Mouse (Mus musculus) heart, embryonic 15.5 days (tissue): ENCODE measurements around the gene Plxna4. TPM values are rescaled to one million over a fixed set of nuclear protein-coding genes. Genes with fewer than 3 reads are reported as not detected.

ENCODE experiments used
- ATAC-seq: fragments of 200-750 bp; cut with Nextera tagmentation; replicated peaks from 2 replicates; pipeline ENCODE4 v1.8.0; 2017; ENCODE audit warnings: low read depth, moderate TSS enrichment; ENCODE audit not compliant: insufficient number of reproducible peaks, insufficient read depth, low FRiP score
- H3K27ac ChIP-seq: fragments of 300-500 bp; sonication (generic); 2 replicates; pipeline ENCODE4 v1.5.1; 2015; ENCODE audit warnings: mild to moderate bottlenecking, inconsistent platforms
- H3K27me3 ChIP-seq: fragments of 300-500 bp; sonication (generic); 2 replicates; pipeline ENCODE4 v1.6.1; 2015; ENCODE audit warnings: inconsistent platforms
- H3K36me3 ChIP-seq: fragments of 300-500 bp; sonication (generic); 2 replicates; pipeline ENCODE4 v1.6.1; 2015; ENCODE audit warnings: mild to moderate bottlenecking, inconsistent platforms
- H3K4me1 ChIP-seq: fragments of 300-500 bp; sonication (generic); replicated peaks from 2 replicates; pipeline ENCODE4 v1.6.1; 2015; ENCODE audit warnings: inconsistent platforms
- H3K4me2 ChIP-seq: fragments of 300-500 bp; sonication (generic); 2 replicates; pipeline ENCODE4 v1.6.1; 2015; ENCODE audit warnings: inconsistent platforms, mild to moderate bottlenecking, moderate library complexity
- H3K4me3 ChIP-seq: fragments of 300-500 bp; sonication (generic); 2 replicates; pipeline ENCODE4 v1.5.1; 2015; ENCODE audit warnings: mild to moderate bottlenecking, inconsistent platforms
- H3K9ac ChIP-seq: fragments of 300-500 bp; sonication (generic); 2 replicates; pipeline ENCODE4 v1.6.1; 2015; ENCODE audit warnings: mild to moderate bottlenecking, inconsistent platforms
- H3K9me3 ChIP-seq: fragments of 300-500 bp; sonication (generic); replicated peaks from 2 replicates; pipeline ENCODE4 v1.6.1; 2016; ENCODE audit warnings: inconsistent platforms
- WGBS: fragments of 180-500 bp; shearing (Covaris S2); methylation state at CpG from one replicate; pipeline ENCODE4 v1.1.7; 2015; ENCODE audit warnings: mixed read lengths; 5-methylcytosine and 5-hydroxymethylcytosine counted together
- polyA plus RNA-seq: library from polyadenylated mRNA; unstranded; fragments of >200 nt; fragmentation: Nextera tagmentation; extraction: Ambion mirVana; gene quantifications from 2 replicates; pipeline ENCODE4 v1.2.1, GENCODE M21; 2015

Gene Plxna4
- polyA plus RNA-seq, 1 experiment from 2014 or later = 4.5 TPM

DNA sequence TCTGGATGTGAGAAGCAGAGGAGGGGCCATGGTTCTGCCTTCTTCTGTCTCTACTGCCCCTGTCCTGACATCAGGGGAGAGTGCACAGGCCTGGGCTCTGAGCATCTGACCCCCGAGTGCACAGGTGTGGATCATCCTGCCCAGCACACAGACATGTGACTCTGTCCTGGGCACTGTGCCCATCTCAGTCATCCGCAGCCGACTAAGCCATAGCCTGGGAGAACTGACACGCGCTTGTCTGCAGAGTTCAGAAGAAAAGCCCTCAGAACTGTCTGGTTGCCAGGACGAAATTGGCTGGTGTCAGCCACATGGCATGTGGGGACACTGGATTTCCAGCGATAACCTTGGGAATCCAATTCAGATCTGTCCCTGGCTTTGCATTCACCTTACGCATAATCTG lies 210.8 kb downstream of the Plxna4 start:
- Histone ChIP-seq H3K9me3 (no peaks in the 10 kb centered on the region), H3K4me1 (peaks cover 21% of the 10 kb centered on the region), H3K4me2 (peak overlapping the region; percentile 27), H3K9ac (no peak overlapping the region; the same call in 1 of the 2 replicates), H3K27me3 (no peaks in the 10 kb centered on the region), H3K4me3 (no peak overlapping the region), H3K27ac (peak overlapping the region; percentile 5), H3K36me3 (no peaks in the 10 kb centered on the region)
- 32% methylated on average over 8 of the region's 8 CpGs for WGBS
- peak; percentile 61 for ATAC-seq

DNA sequence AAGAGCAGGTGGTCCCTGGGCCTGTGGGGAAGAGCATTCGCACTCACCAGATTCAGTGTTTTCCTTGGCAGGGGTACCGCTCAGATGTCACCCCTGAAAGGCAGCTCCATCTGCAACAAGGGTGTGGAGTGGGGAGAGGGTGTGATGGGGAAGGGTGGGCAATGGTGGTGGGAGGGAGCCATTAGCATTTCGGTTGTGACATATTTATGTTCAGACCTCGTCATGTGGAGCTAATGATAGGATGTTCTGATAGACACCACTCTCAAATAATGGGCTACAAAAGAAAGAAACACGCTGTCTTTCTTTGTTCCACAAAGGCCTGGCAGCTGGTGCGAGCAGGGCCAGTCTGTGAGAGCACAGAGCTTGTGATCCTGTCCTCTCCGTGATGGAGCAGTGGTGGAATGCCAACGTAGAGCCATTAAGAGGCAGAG lies 214.0 kb downstream of the Plxna4 start:
- no peak overlapping the region for H3K4me2 ChIP-seq
- H3K4me1 ChIP-seq = peaks cover 18% of the 10 kb centered on the region
- H3K4me3 ChIP-seq = no peak overlapping the region
- H3K36me3 ChIP-seq = no peaks in the 10 kb centered on the region
- H3K27me3 ChIP-seq = no peaks in the 10 kb centered on the region
- H3K9me3 ChIP-seq = no peaks in the 10 kb centered on the region
- WGBS = 82% methylated on average over 8 of the region's 8 CpGs
- no peak for ATAC-seq
- H3K27ac ChIP-seq = no peak overlapping the region
- H3K9ac ChIP-seq = no peak overlapping the region

DNA sequence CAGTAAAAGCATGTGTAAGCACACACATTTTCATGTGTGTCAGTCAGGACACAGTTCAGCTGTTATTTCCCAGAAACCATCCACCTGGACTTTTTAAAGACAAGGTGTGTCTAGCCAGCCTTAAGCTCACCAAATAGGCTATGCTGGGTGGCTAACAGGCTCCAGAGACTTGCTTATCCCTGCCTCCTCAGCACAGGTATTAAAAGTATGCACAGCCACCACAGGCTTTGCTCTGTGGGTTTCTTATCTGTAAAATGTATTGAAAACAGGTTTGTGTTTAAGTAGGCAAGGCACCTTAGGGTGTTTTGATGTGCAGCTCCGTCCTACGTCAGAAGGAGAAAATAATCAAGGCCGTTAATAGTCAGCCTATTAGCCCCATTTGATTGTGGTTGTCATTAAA lies 218.9 kb downstream of the Plxna4 start:
- 86% methylated on average over 3 of the region's 3 CpGs for WGBS
- ATAC-seq = no peak
- H3K36me3 ChIP-seq = no peaks in the 10 kb centered on the region
- no peak overlapping the region for H3K27ac ChIP-seq
- no peak overlapping the region for H3K4me3 ChIP-seq
- no peak overlapping the region for H3K4me2 ChIP-seq
- peaks cover 13% of the 10 kb centered on the region for H3K4me1 ChIP-seq
- no peak overlapping the region for H3K9ac ChIP-seq
- H3K27me3 ChIP-seq = no peaks in the 10 kb centered on the region
- H3K9me3 ChIP-seq = no peaks in the 10 kb centered on the region

DNA sequence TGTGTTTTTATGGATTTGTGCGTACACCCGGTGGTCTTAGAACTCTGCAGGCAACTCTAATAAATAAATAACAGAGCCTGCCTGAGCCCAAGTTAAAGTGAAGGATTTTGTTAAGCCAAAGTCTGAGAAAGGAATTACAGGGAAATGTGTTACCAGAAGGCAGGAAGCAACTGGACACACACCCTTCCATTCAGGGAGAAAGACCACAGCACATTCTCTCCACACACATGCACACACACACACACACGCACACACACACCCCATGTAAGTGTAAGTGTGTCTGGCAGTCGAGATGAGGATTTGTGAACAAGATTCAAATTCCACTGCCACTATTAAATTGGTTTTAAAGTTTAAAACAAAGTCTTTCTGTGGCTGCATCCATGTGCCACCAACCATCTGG lies 219.6 kb downstream of the Plxna4 start:
- 73% methylated on average over 4 of the region's 4 CpGs for WGBS

DNA sequence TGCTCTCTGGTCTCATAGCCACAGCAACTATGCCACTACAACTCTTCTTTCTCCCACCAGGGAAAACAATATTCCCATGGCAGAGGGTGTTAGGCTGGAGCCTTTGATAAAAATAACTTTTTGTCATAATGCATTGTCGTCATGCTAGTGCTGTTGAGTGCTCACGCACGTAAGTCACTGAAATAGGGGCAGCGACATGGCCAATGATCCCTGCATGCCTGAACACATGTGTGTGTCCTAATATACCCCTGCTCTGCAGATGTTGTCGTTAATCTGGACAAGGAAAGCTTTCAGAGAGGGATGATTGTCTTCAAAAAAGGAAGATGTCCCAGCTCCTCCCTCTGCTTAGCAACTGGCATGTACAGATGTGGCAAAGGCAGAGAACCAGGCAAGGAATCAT lies 223.1 kb downstream of the Plxna4 start:
- no peak overlapping the region for H3K4me2 ChIP-seq
- H3K9ac ChIP-seq = no peak overlapping the region
- WGBS = 56% methylated on average over 5 of the region's 5 CpGs
- H3K36me3 ChIP-seq = no peaks in the 10 kb centered on the region
- ATAC-seq = no peak
- peaks cover 31% of the 10 kb centered on the region for H3K4me1 ChIP-seq
- no peaks in the 10 kb centered on the region for H3K27me3 ChIP-seq
- no peaks in the 10 kb centered on the region for H3K9me3 ChIP-seq
- no peak overlapping the region for H3K4me3 ChIP-seq
- H3K27ac ChIP-seq = peak overlapping the region; percentile 21; the same call in 1 of the 2 replicates

More for the DNA sequence above, 219.6 kb downstream of the Plxna4 start:
- H3K4me1 ChIP-seq = peaks cover 19% of the 10 kb centered on the region
- no peak overlapping the region for H3K9ac ChIP-seq
- no peaks in the 10 kb centered on the region for H3K36me3 ChIP-seq
- H3K4me2 ChIP-seq = no peak overlapping the region
- ATAC-seq = no peak
- H3K4me3 ChIP-seq = no peak overlapping the region
- no peaks in the 10 kb centered on the region for H3K9me3 ChIP-seq
- H3K27ac ChIP-seq = no peak overlapping the region
- no peaks in the 10 kb centered on the region for H3K27me3 ChIP-seq

DNA sequence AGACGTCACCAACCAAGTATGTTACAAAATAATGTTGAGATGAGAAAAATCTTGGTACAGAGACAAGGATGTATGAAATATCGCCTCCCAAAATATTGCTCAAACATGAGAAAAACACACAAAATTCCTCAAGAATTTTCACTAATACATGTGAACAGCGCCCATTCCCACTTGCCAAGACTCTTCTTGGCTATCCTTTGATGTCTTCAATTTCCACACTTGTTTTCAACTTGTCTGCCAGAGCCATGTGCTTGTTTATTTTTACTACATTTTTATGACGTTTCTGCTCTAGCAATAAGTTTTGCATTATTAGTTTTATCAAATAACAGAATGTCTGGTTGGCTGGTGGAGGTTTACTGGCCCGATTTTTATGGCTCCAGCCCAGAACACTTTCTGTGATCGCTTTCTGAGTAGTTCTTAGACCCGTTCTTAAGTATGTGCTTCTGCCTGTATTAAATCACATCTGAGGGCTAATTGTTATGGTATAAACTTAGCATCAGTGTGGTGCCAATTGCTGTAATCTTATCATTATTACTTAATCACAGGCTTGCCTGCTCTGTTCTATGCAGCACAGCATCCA lies 224.4 kb downstream of the Plxna4 start:
- Histone ChIP-seq H3K9me3 (no peaks in the 10 kb centered on the region), H3K4me1 (peaks cover 38% of the 10 kb centered on the region), H3K36me3 (no peaks in the 10 kb centered on the region), H3K27ac (no peak overlapping the region), H3K9ac (no peak overlapping the region), H3K4me2 (no peak overlapping the region), H3K27me3 (no peaks in the 10 kb centered on the region), H3K4me3 (no peak overlapping the region)
- 64% methylated on average over 7 of the region's 7 CpGs for WGBS
- no peak for ATAC-seq

DNA sequence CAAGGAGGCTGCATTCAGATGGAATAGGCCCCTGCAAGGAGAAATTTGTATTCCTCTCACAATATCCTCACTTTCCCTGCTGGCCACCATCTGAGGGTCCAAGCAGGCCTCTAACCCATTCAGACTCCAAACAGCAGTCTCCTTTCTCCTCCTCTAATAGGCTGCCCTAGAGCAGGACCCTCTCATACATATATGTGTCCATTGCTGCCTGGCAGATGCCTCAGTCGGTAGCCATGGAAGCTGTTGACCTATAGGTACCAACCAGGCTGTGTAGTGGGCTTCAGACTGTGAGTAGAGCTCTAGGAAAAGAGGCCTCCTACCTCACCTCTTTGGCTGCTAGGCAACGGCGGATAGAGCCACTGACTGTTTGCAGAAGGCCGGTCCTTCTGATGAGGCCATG lies 225.6 kb downstream of the Plxna4 start:
- peaks cover 38% of the 10 kb centered on the region for H3K4me1 ChIP-seq
- no peak overlapping the region for H3K27ac ChIP-seq
- no peak overlapping the region for H3K4me2 ChIP-seq
- H3K9me3 ChIP-seq = no peaks in the 10 kb centered on the region
- no peaks in the 10 kb centered on the region for H3K36me3 ChIP-seq
- ATAC-seq = no peak
- no peak overlapping the region for H3K9ac ChIP-seq
- H3K27me3 ChIP-seq = no peaks in the 10 kb centered on the region
- 85% methylated on average over 4 of the region's 4 CpGs for WGBS
- H3K4me3 ChIP-seq = no peak overlapping the region

DNA sequence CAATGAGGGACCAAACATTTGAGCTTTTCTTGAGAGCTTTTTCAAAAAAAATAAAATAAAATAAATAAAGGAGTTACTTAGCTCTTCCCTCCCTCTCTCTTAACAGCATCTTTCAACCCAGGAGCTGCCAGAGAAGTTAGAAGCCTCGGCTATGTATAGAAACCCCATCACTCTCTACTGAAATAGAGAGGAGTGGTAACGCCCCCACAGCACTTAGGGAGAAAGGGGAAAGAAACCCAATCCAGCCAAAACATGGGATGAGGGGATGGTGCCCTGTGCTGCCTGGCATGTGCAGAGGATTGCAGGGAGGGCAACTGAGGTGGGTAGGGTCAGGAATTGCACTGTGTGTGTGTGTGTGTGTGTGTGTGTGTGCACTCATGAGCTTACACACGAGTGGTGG lies 228.3 kb downstream of the Plxna4 start:
- Histone ChIP-seq H3K4me1 (peaks cover 41% of the 10 kb centered on the region), H3K27ac (no peak overlapping the region), H3K9me3 (no peaks in the 10 kb centered on the region), H3K36me3 (no peaks in the 10 kb centered on the region), H3K9ac (no peak overlapping the region), H3K4me2 (no peak overlapping the region), H3K4me3 (no peak overlapping the region), H3K27me3 (no peaks in the 10 kb centered on the region)
- ATAC-seq = no peak
- 48% methylated on average over 3 of the region's 3 CpGs for WGBS

DNA sequence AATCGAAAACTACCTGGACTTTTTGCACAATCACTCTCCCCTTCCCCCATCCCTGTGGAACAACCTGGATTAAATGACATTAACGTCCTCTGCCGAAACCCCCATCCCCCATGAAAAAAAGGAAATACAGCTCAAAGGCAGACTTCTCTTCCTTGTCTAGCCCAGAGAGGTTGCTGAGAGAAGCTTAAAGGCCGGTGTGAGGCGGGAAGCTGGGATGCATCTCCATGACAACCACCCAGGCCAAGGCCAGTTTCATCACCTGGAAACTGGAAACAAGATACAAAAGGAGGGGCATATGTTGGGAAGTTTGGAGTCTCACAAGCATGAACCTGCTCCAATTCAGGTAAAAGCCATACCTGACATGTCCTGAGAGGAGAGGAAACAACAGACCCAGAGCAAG lies 230.5 kb downstream of the Plxna4 start:
- H3K9me3 ChIP-seq = no peaks in the 10 kb centered on the region
- peaks cover 31% of the 10 kb centered on the region for H3K4me1 ChIP-seq
- no peaks in the 10 kb centered on the region for H3K36me3 ChIP-seq
- WGBS = 72% methylated on average over 5 of the region's 5 CpGs
- no peaks in the 10 kb centered on the region for H3K27me3 ChIP-seq
- H3K4me2 ChIP-seq = no peak overlapping the region
- no peak overlapping the region for H3K27ac ChIP-seq
- H3K4me3 ChIP-seq = no peak overlapping the region
- H3K9ac ChIP-seq = no peak overlapping the region
- ATAC-seq = no peak

DNA sequence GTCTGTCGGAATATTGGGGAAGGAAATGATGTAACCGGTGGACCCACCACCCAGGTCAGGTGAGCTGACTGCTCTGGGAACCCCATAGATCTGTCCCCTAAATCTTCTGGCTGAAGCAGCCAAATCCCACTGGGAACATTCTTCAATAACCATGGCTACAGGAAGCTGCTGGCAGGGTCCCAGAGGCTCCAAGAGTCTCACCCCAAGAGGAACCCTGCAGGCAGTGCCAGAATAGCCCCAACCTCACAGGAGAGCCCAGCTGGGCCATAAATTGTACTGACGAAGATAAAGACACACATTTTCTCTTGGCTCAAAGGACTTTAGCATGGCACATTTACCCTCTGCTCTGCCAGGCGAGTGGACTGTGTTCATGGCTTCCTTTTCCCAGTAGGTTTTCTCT lies 232.4 kb downstream of the Plxna4 start:
- Histone ChIP-seq H3K9me3 (no peaks in the 10 kb centered on the region), H3K9ac (no peak overlapping the region), H3K27ac (peak overlapping the region; percentile 39), H3K4me1 (peaks cover 29% of the 10 kb centered on the region), H3K4me2 (no peak overlapping the region), H3K27me3 (no peaks in the 10 kb centered on the region), H3K4me3 (no peak overlapping the region), H3K36me3 (no peaks in the 10 kb centered on the region)
- 72% methylated on average over 4 of the region's 4 CpGs for WGBS
- ATAC-seq = no peak

DNA sequence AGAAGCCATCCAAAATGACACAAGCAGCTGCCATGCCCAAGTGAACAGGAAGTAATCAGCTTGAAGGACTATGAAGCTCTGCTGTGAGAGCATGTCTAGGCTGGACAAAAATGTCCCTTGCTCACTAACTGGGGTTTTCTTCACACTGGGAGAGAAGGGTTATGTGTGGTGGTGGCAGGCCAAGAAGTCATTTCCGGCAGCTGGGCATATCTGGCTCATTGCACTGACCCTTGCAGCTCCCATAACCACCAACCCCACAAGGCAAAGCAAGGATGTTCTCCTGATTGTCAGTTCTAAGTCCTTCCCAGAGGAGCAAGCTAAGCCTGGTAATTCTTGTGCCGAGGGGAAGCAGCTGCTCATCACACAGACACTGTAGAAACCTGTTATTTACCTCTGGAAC lies 239.0 kb downstream of the Plxna4 start:
- H3K9me3 ChIP-seq = no peaks in the 10 kb centered on the region
- 73% methylated on average over 2 of the region's 2 CpGs for WGBS
- H3K27ac ChIP-seq = no peak overlapping the region
- no peak for ATAC-seq
- no peak overlapping the region for H3K9ac ChIP-seq
- H3K36me3 ChIP-seq = no peaks in the 10 kb centered on the region
- no peaks in the 10 kb centered on the region for H3K27me3 ChIP-seq
- H3K4me1 ChIP-seq = peaks cover 26% of the 10 kb centered on the region
- no peak overlapping the region for H3K4me3 ChIP-seq
- no peak overlapping the region for H3K4me2 ChIP-seq

DNA sequence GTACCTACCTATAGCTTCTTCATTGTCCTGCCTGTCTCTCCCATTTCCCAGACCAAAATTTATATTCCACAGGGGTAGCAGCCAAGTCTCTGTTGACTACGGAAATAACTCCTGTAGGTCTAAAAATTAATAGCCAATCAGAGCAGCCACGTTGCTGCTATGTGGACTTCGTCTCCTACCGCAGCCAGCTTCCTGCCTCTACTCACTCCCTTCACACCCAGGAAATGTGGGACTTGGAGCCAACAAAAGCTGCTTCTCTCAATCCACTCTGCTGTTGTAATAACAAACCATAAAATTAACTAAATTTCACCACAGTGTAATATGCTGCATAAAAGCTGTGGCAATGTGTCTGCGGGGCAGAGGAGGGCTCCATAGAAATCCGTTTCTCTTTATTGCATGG lies 239.9 kb downstream of the Plxna4 start:
- Histone ChIP-seq H3K36me3 (no peaks in the 10 kb centered on the region), H3K9me3 (no peaks in the 10 kb centered on the region), H3K4me2 (no peak overlapping the region), H3K4me1 (peaks cover 26% of the 10 kb centered on the region), H3K27ac (no peak overlapping the region), H3K4me3 (no peak overlapping the region), H3K9ac (no peak overlapping the region), H3K27me3 (no peaks in the 10 kb centered on the region)
- WGBS = 60% methylated on average over 6 of the region's 6 CpGs
- ATAC-seq = no peak
